Mouse (Mus musculus): ENCODE measurements around the gene Dmac2. TPM values are rescaled to one million over a fixed set of nuclear protein-coding genes. Genes with fewer than 3 reads are reported as not detected.

Gene Dmac2
- polyA plus RNA-seq, 1 experiment, result 12.2 TPM

DNA sequence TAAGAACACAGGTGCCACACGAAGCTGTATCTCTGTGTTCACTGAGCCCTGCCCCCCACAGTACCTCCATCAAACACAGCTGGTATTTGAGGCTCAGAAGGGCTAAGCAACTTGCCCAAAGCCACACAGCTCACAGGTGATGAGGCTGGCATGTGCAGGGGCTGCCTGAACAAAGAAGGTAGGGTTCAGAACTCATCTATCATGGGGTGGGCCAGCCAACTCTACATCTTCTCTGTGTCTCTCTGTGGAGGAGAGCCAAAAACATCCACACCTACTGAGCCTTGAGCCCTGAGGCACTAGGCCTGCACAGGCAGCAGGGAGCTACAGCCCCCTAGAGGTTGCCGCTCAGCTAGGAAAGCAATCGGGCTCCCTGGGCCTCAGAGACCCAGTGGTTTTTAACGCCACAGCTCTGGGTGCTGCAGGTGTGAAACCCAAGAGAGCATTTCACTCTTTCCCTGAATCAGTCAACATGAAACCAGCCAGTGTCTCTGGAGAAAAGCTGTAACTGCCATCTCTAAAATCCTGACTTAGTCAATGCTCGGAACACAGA, 28.4 kb downstream of the Dmac2 start:
- no peak overlapping the region for H3ac ChIP-seq (ENCODE audit: control insufficient read depth, insufficient read length, low read depth)
- H3K36me3 ChIP-seq (ENCODE audit: control insufficient read depth, insufficient read depth), result no peaks in the 10 kb centered on the region
- TF ChIP-seq MYOD1 (IDR thresholded peaks at IDR 0.05; ENCODE audit: control insufficient read depth, insufficient read length, low read depth) (no peak), USF1 (IDR thresholded peaks at IDR 0.05; ENCODE audit: low read depth) (no peak), MYOG (IDR thresholded peaks at IDR 0.05; ENCODE audit: control insufficient read depth, extremely low read depth, insufficient read length) (no peak), FOSL1 (IDR thresholded peaks at IDR 0.05; ENCODE audit: insufficient read depth, low read length, poor library complexity, severe bottlenecking) (no peak), CTCF (IDR thresholded peaks at IDR 0.05; ENCODE audit: control insufficient read depth, insufficient read depth, insufficient read length) (no peak), CEBPB (IDR thresholded peaks at IDR 0.05; ENCODE audit: low read depth) (no peak), MAX (IDR thresholded peaks at IDR 0.05) (no peak)
- H3K4me3 ChIP-seq (ENCODE audit: insufficient read depth, poor library complexity, severe bottlenecking), result no peak overlapping the region
- no peaks in the 10 kb centered on the region for H3K79me3 ChIP-seq (ENCODE audit: low read depth)
- no peaks in the 10 kb centered on the region for H3K79me2 ChIP-seq (ENCODE audit: control insufficient read depth, insufficient read depth)
- H3K27me3 ChIP-seq (ENCODE audit: control insufficient read depth, insufficient read depth, insufficient read length), result no peaks in the 10 kb centered on the region

GRCm38 (mm10) chr7:25649839-25650238, 30.6 kb downstream of the Dmac2 start:
- Histone ChIP-seq H3K79me3 (ENCODE audit: low read depth) (no peaks in the 10 kb centered on the region), H3K79me2 (ENCODE audit: control insufficient read depth, insufficient read depth) (no peaks in the 10 kb centered on the region), H3K27me3 (ENCODE audit: control insufficient read depth, insufficient read depth, insufficient read length) (no peaks in the 10 kb centered on the region), H3K36me3 (ENCODE audit: control insufficient read depth, insufficient read depth) (no peaks in the 10 kb centered on the region), H3ac (ENCODE audit: control insufficient read depth, insufficient read length, low read depth) (no peak overlapping the region), H3K4me3 (ENCODE audit: insufficient read depth, poor library complexity, severe bottlenecking) (no peak overlapping the region)
- TF ChIP-seq FOSL1 (IDR thresholded peaks at IDR 0.05; ENCODE audit: insufficient read depth, low read length, poor library complexity, severe bottlenecking) (no peak), MYOG (IDR thresholded peaks at IDR 0.05; ENCODE audit: control insufficient read depth, extremely low read depth, insufficient read length) (no peak), MYOD1 (IDR thresholded peaks at IDR 0.05; ENCODE audit: control insufficient read depth, insufficient read length, low read depth) (no peak), CTCF (IDR thresholded peaks at IDR 0.05; ENCODE audit: control insufficient read depth, insufficient read depth, insufficient read length) (no peak), CEBPB (IDR thresholded peaks at IDR 0.05; ENCODE audit: low read depth) (no peak), MAX (IDR thresholded peaks at IDR 0.05) (no peak), USF1 (IDR thresholded peaks at IDR 0.05; ENCODE audit: low read depth) (no peak)

- Histone ChIP-seq H3ac (ENCODE audit: control insufficient read depth, insufficient read length, low read depth) (no peak overlapping the region), H3K79me2 (ENCODE audit: control insufficient read depth, insufficient read depth) (no peaks in the 10 kb centered on the region), H3K79me3 (ENCODE audit: low read depth) (no peaks in the 10 kb centered on the region), H3K27me3 (ENCODE audit: control insufficient read depth, insufficient read depth, insufficient read length) (no peaks in the 10 kb centered on the region), H3K4me3 (ENCODE audit: insufficient read depth, poor library complexity, severe bottlenecking) (no peak overlapping the region), H3K36me3 (ENCODE audit: control insufficient read depth, insufficient read depth) (no peaks in the 10 kb centered on the region)
- TF ChIP-seq MAX (IDR thresholded peaks at IDR 0.05), result no peak
- TF ChIP-seq MYOG (IDR thresholded peaks at IDR 0.05; ENCODE audit: control insufficient read depth, extremely low read depth, insufficient read length), result no peak
- TF ChIP-seq CTCF (IDR thresholded peaks at IDR 0.05; ENCODE audit: control insufficient read depth, insufficient read depth, insufficient read length), result no peak
- TF ChIP-seq CEBPB (IDR thresholded peaks at IDR 0.05; ENCODE audit: low read depth), result no peak
Observed at GRCm38 (mm10) chr7:25651281-25651680, 32.1 kb downstream of the Dmac2 start.

GRCm38 (mm10) chr7:25652244-25652759, 33.1 kb downstream of the Dmac2 start:
- Histone ChIP-seq H3K4me3 (ENCODE audit: insufficient read depth, poor library complexity, severe bottlenecking) (no peak overlapping the region), H3ac (ENCODE audit: control insufficient read depth, insufficient read length, low read depth) (no peak overlapping the region)
- TF ChIP-seq CTCF (IDR thresholded peaks at IDR 0.05; ENCODE audit: control insufficient read depth, insufficient read depth, insufficient read length), result no peak
- no peak for TF ChIP-seq MAX (IDR thresholded peaks at IDR 0.05)
- TF ChIP-seq MYOD1 (IDR thresholded peaks at IDR 0.05; ENCODE audit: control insufficient read depth, insufficient read length, low read depth), result no peak
- TF ChIP-seq FOSL1 (IDR thresholded peaks at IDR 0.05; ENCODE audit: insufficient read depth, low read length, poor library complexity, severe bottlenecking), result no peak
- no peak for TF ChIP-seq MYOG (IDR thresholded peaks at IDR 0.05; ENCODE audit: control insufficient read depth, extremely low read depth, insufficient read length)
- TF ChIP-seq USF1 (IDR thresholded peaks at IDR 0.05; ENCODE audit: low read depth), result no peak
- TF ChIP-seq CEBPB (IDR thresholded peaks at IDR 0.05; ENCODE audit: low read depth), result no peak

DNA sequence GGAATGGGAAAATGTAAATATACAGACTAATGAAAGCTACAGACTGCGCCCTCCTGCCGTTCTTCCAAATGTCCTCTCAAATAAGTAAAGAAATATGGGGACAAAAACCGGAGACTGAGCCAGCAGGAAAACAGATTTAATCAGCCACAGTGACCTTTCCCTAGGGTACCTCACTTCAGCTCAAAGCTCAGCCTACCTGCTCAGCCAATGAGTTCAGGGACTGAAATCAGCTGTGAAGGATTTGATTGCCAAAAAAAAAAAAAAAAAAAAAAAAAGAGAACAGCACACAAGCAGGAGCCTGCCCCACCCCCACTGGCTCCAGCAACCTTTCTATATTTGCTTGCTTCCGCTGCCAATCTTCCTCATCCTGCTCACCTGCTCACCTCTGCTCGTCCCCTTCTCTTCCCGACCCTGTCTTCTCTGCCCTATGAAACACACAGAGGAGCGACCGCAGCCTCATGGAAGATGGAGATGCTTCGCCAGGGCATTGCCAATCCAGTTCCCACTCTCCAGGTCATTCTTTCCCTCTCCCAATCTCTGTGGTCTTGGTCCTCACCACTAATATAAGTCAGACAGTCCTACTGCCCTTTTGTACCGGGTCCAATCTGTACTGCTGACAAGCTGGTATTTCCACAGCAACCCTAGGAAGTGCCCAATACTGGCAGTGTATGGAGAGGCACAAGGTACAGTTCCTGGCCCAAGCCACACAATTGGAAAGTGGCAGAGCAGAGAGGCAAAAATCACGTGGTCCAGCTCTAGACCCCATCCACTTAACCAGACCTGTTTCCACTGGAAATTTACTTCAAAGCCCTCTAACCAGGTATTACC, 36.6 kb downstream of the Dmac2 start:
- Histone ChIP-seq H3K79me3 (ENCODE audit: low read depth) (peaks cover 5% of the 10 kb centered on the region), H3ac (ENCODE audit: control insufficient read depth, insufficient read length, low read depth) (no peak overlapping the region), H3K4me3 (ENCODE audit: insufficient read depth, poor library complexity, severe bottlenecking) (no peak overlapping the region), H3K27me3 (ENCODE audit: control insufficient read depth, insufficient read depth, insufficient read length) (no peaks in the 10 kb centered on the region), H3K79me2 (ENCODE audit: control insufficient read depth, insufficient read depth) (peaks cover 18% of the 10 kb centered on the region), H3K36me3 (ENCODE audit: control insufficient read depth, insufficient read depth) (no peaks in the 10 kb centered on the region)
- TF ChIP-seq USF1 (IDR thresholded peaks at IDR 0.05; ENCODE audit: low read depth) (no peak), CTCF (IDR thresholded peaks at IDR 0.05; ENCODE audit: control insufficient read depth, insufficient read depth, insufficient read length) (no peak), MAX (IDR thresholded peaks at IDR 0.05) (no peak), FOSL1 (IDR thresholded peaks at IDR 0.05; ENCODE audit: insufficient read depth, low read length, poor library complexity, severe bottlenecking) (no peak), MYOD1 (IDR thresholded peaks at IDR 0.05; ENCODE audit: control insufficient read depth, insufficient read length, low read depth) (no peak), CEBPB (IDR thresholded peaks at IDR 0.05; ENCODE audit: low read depth) (no peak), MYOG (IDR thresholded peaks at IDR 0.05; ENCODE audit: control insufficient read depth, extremely low read depth, insufficient read length) (no peak)

More at GRCm38 (mm10) chr7:25652244-25652759, 33.1 kb downstream of the Dmac2 start:
- Histone ChIP-seq H3K36me3 (ENCODE audit: control insufficient read depth, insufficient read depth) (no peaks in the 10 kb centered on the region), H3K27me3 (ENCODE audit: control insufficient read depth, insufficient read depth, insufficient read length) (no peaks in the 10 kb centered on the region), H3K79me2 (ENCODE audit: control insufficient read depth, insufficient read depth) (no peaks in the 10 kb centered on the region), H3K79me3 (ENCODE audit: low read depth) (no peaks in the 10 kb centered on the region)
